In the genomic region with DNA sequence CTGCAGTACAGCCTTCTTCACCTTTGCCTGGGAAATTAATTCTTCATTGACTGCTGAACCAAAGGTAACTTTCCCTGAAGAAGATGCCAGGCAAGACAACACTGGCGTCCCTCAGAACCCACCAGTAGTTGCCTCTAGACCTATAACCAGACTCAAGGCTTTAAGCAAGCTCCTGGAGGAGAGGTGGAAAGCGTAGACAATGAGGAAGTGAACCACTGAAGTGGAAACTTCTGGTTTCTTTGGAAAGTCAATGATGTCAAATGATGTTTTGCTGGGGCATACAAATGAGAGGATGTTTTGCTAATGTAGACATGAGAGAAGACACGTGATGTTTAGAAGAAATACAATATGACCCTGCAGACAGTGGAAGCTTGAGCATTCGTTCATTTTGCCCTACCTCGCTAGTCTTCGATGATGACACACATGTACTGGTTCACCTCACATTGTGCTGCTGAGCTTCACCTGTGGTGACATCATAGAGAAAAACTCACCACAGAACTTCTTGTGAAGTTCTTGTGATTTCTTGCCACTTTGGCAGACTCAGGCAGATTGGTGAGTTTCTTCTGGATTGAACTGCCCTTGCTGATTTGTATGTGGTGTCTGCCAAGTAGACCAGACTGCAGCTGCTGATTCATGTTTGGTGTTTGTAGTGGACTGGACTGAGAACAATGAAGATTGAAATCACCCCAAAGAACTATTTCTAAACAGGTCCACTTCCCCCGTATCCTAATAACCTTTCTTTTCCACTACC, we compare ENCODE assay signal across 28 mouse cellular contexts. TPM values are rescaled to one million over a fixed set of nuclear protein-coding genes. Genes with fewer than 3 reads are reported as not detected.
"Had no signal": no experiment of that assay in that cellular context is flagged by ENCODE, and none has a peak within 500 bp of the region (broad histone marks: within the 10 kb centered on the region; RNA-seq: fewer than 3 reads in every experiment).

No protein-coding gene starts in this region.

- ATAC-seq: liver, postnatal 0 days; lung, postnatal 0 days; midbrain, embryonic 13.5 days; midbrain, embryonic 16.5 days had no signal

- H3K27ac ChIP-seq: limb, embryonic 12.5 days; limb, embryonic 15.5 days; liver, embryonic 14.5 days; macrophage; midbrain, embryonic 10.5 days; midbrain, embryonic 13.5 days; neural tube, embryonic 13.5 days had no signal

- H3K4me3 ChIP-seq: limb, embryonic 12.5 days; limb, embryonic 15.5 days; megakaryocyte, embryonic 14.5 days; midbrain, embryonic 10.5 days; midbrain, embryonic 13.5 days; myocyte; neural tube, embryonic 13.5 days had no signal

- H3K4me1 ChIP-seq: limb, embryonic 12.5 days; limb, embryonic 15.5 days; megakaryocyte, embryonic 14.5 days; midbrain, embryonic 10.5 days; midbrain, embryonic 13.5 days; neural tube, embryonic 13.5 days had no signal

- H3K27me3 ChIP-seq: limb, embryonic 15.5 days; midbrain, embryonic 13.5 days had no signal

- DNase-seq: kidney, postnatal 14 days; kidney, postnatal 4 days; left cerebral cortex, postnatal 4 days; liver, postnatal 0 days; lung, embryonic 14.5 days; retina, postnatal 1 day; right cerebral cortex, postnatal 25 days; spleen, adult 18-20 months; thymus, adult 18-20 months; thymus, postnatal 14 days; thymus, postnatal 4 days had no signal

- H3K36me3 ChIP-seq: limb, embryonic 12.5 days; limb, embryonic 15.5 days; midbrain, embryonic 10.5 days; midbrain, embryonic 13.5 days; neural tube, embryonic 13.5 days had no signal

RNA-seq across cellular contexts. Expression of gene Sh2d2a, which starts 14.3 kb away (rescaled TPM):
- total RNA-seq: layer of hippocampus, adult 18-20 months; layer of hippocampus, postnatal 14 days; left cerebral cortex, adult 8-10 months; left cerebral cortex, postnatal 14 days; left cerebral cortex, postnatal 4 days had no signal
- polyA plus RNA-seq: limb, embryonic 12.5 days; macrophage; midbrain, embryonic 13.5 days; midbrain, embryonic 16.5 days; myocyte; neural tube, embryonic 13.5 days had no signal

RNA-seq across cellular contexts. Expression of gene Insrr, which starts 35.5 kb away (rescaled TPM):
- total RNA-seq: monocyte, adult 5-6 weeks; neutrophil, adult 5-6 weeks had no signal
- polyA plus RNA-seq: liver, postnatal 0 days; macrophage; myocyte had no signal

RNA-seq across cellular contexts. Expression of gene Ntrk1, which starts 37.3 kb away (rescaled TPM):
- total RNA-seq: monocyte, adult 5-6 weeks; neutrophil, adult 5-6 weeks had no signal
- polyA plus RNA-seq: macrophage, myocyte had no signal
